Mouse (Mus musculus) testis, adult 2 months (tissue): ENCODE data around the gene Tpst1.

Source experiments
- CTCF ChIP-seq: fragments of 200-500 bp; IDR thresholded peaks from 2 replicates; pipeline ENCODE4 v1.5.1; 2012; ENCODE audit warnings: low read depth, mild to moderate bottlenecking, inconsistent platforms, low read length, moderate library complexity; ENCODE audit not compliant: control insufficient read depth, insufficient read depth, insufficient replicate concordance
- POLR2A ChIP-seq: fragments of 200-500 bp; IDR thresholded peaks from 2 replicates; pipeline ENCODE4 v1.6.1; 2012; ENCODE audit warnings: low read depth, mild to moderate bottlenecking, inconsistent platforms, low read length, moderate library complexity; ENCODE audit not compliant: control insufficient read depth

GRCm38 (mm10) chr5:130171956-130172601, 99.0 kb downstream of the Tpst1 start:
- TF ChIP-seq POLR2A (no peak), CTCF (no peak)
